Mouse (Mus musculus) kidney, postnatal 25 days (tissue): ENCODE data around the gene Aarsd1.
"Not testable (repeated sequence)": the region's sequence is repeated elsewhere in the genome, so short reads cannot be mapped to it uniquely, and the experiment has no call there.

Experiments
- DNase-seq, 2 experiments: peaks; one replicate each; pipeline ENCODE4 v3.0.0; 2021; ENCODE audit warnings: mixed read lengths in 2 of 2

The Aarsd1 gene

GRCm38 (mm10) chr11:101446860-101447259, 29.4 kb upstream of the Aarsd1 start:
- not testable (repeated sequence) for DNase-seq

DNA sequence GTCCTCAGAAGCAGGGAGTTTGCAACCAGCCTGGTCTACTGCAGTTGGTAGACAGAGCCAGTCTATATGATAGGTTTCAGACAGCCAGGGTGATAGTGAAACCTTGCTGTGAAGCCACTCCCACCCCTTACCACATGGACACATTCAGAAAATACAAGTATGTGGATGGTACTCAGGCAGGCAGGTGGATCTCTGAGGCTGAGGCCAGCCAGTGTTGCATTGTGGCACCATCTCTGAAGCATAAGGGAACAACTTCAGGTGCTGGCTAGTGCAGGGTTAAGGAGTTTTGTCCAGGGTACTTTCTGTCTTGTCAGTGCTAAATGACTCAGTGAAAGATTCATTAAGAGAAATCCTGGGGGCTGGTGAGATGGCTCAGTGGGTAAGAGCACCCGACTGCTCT, 28.9 kb upstream of the Aarsd1 start:
- no peak for DNase-seq

- DNase-seq, result no peak
These were observed 25.3 kb upstream of the Aarsd1 start for GRCm38 (mm10) chr11:101442760-101443159.

DNA sequence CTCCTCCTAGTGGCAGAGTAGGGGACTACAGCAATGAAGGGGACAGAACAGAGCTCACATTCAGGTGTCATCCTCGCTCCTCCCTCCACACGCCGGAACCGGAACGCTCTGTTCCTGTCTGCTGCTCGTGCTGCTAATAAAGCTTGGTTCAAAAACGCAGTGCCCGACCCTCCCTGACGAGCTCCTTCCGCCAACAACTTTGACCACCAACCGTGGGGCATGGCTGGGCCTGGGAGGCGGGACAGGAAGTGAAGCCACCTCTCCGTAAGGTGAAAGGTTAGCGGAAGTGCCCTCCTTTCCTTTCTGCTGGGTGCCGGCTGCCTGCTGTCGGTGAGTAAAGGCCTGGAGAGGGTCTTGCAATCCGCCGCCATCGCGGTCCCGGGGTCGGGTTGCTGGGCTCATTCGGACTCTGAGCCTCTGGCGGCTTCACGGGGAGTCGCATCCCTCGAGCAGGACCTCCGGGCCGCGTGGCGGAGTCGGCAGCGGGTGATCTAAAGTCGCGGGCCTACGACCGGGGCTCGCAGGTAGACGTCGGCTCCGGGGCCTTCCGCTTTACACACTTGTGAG, 24.8 kb upstream of the Aarsd1 start, which contains the start of gene Rpl27:
Rpl27 (plus strand) TSS at position 172 of the 567 bp plus-strand sequence.
- DNase-seq, result peak; percentile 96 to 99

- DNase-seq, result not testable (repeated sequence)
These were observed 24.2 kb upstream of the Aarsd1 start for GRCm38 (mm10) chr11:101441450-101442126.

DNA sequence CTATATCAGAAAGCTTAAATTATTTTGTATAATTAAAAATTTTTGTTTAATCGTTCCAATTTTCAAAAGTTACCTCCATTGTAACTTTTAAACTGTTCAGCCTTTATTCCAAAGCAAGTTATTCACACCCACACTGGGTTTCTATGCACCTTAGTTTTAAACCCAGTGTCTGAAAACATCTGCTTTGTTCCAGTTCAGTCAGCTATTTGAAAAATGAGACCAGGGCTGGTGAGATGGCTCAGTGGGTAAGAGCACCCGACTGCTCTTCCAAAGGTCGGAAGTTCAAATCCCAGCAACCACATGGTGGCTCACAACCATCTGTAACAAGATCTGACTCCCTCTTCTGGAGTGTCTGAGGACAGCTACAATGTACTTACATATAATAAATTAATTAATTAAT, 20.6 kb upstream of the Aarsd1 start:
- not testable (repeated sequence) for DNase-seq

- DNase-seq, result no peak
These were observed 19.5 kb upstream of the Aarsd1 start for GRCm38 (mm10) chr11:101436916-101437315.

DNA sequence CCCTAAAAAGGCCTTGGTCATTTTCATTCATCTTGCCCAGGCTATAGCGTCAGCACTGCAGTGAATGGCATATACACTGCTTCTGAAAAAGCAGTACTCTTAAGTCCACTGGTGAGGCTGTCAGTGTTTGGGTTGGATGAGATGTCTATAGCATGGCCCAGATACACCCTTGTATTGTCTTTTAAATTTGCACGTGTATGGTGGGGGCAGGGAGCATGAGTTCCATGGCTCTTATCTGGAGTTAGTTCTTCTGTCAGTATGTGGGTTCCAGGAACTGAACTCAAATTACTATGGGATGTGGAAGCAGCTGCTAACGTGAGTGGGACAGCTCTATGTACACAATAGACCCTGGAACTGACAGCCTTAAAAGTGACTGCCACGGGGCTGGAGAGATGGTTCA, 18.4 kb upstream of the Aarsd1 start:
- DNase-seq, result no peak

DNA sequence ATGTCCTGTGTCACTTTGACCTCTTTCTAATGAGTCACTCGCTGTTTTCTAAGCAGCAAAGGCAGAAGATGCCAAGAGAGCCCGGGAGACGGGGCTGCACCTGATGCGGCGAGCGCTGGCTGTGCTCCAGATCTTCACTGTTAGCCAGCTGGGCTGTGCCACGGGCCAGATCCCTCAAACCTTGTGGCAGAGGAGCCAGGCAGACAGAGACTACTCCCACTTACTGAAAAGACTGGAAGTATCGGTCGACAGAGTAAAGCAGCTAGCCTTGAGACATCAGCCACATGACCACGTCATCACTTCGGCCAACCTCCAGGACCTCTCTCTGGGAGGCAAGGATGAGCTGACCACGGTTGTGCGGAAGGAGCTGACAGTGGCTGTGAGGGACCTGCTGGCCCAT, 16.0 kb upstream of the Aarsd1 start:
- no peak for DNase-seq

DNA sequence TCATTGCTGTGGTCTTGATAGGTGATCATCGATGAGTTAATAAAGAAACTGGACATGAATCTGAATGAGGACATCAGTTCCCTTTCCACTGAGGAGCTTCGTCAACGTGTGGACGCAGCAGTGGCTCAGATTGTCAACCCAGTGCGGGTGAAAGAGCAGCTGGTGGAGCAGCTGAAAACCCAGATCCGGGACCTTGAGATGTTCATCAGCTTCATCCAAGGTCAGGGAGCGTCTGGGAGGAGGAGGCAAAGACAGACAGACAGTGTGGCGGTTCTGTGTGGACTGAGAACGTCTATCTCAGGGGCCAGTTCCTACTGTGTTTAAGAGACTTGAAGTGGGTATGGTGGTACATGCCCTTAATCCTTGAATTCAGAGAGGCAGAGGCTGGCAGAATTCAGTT, 13.9 kb upstream of the Aarsd1 start:
- no peak for DNase-seq

- DNase-seq, result no peak
These were observed 8.8 kb upstream of the Aarsd1 start for GRCm38 (mm10) chr11:101426165-101426564.

DNA sequence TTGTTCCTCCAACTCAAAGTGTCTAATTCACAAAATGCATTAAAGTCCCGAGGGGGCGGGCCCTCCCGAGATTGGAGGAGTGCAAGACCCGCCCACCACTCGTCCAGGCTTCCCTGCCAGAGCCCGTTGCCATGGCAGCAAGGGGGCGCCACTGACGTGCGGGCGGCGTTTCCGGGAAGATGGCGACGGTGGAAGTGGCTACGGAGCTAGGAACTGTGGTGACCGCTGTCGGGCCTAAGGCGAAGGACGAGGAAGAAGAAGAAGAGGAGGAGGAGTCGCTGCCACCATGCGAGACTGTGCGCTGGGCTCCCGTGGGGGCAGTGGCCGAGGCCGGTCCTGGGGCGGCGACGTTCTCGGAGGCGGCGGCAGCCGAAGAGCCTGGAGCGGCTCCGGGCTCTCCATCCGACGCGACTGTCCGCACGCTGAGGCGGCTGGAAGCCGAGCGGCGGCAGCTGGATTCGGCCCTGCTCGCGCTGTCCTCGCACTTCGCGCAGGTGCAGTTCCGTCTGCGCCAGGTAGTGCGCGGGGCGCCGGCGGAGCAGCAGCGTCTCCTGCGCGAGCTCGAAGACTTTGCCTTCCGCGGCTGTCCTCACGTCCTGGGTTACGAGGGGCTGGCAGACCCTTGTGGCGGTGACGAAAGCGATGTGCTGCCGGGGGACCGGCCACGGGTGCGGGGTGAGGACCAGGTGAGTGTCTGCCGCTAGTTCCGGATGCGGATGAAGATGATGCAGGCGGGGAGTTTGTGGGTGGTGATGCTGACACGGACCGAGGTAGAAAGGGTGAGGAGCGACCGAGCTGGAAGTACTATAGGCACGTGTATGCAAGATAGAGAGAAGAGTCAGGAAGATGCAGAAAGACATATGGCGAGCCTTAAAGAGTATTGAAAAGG, 7.8 kb upstream of the Aarsd1 start, which contains the start of the genes Rundc1 and Ptges3l:
Rundc1 (plus strand) TSS at position 161 of the 889 bp plus-strand sequence.
Ptges3l (minus strand) TSS at position 409 of the 889 bp plus-strand sequence.
- DNase-seq, result peak; percentile 99

DNA sequence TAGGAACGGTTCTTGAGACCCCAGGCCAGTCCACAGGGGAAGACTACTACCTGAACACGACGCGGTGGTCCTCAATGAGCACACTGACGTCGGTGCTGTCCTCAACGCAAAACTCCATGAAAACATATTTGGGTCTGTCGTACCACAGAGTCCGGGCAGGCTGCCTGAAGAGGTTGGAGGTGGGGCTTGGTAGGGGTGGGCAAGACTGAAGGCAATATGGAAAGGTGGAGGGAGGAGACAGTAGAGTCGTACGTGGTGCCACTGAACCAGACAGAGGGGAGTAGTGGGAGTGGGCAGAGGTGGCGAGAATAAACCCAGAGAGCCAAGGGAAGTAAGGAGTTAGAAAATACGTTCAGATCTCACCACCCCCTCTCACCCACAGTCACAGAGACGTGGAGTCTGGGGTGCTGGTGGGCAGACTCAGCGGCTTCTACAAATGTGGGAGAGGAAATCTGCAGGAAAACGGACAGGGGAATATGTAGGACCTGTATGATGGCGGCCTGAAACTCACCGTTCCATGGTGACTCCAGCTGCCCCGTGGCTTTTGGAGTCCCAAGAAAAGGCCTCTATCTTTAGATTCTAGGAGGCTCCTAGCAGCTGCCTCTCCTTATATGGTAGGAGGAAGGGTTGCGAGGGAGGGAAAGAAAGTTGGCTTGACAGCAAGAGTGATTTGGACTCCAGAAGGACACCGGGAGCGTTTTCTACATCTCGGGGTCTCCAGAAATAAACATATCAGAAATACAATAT, 6.9 kb upstream of the Aarsd1 start, which contains the start of gene Gm27029:
Gm27029 (minus strand) TSS at position 692 of the 747 bp plus-strand sequence.
- peak in 1 of 2 experiments; percentile 60 for DNase-seq

DNA sequence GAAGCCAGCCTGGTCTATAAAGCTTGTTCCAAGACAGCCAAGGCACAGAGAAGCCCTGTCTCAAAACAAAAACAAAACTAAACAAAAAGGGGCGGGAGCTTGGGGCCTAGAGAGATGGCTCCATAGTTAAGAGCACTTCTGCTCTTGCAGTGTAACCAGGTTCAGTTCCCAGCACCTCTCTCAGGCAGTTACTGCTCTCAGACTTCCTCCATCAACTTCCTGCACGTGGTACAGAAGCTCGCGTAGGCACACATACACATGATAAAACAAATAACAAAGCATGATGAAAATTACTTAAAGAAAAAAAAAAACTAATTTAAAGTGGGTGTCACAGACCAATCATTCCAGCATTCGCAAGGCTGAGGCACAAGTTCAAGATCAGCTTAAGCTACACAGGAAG, 2.7 kb upstream of the Aarsd1 start:
- no peak for DNase-seq

DNA sequence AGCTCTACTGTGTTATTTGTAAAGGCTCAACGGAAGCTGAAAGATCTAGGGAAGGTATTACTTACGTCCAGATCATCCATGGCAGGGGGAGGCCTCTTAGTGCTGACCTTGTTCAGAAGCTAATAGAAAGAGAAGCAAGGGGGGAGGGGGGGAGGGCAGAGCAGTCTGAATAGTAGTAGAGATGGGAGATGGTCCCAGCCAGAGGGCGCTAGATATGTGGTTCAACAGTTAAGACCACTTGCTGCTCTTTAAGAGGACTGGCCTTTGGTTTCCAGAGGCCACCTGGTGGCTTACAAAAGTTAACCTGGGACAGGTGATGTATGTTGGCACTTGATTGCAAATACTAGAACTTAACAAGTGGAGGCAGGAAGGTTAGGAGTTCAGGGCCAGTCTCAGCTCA, 2.2 kb upstream of the Aarsd1 start:
- peak; percentile 35 to 45 for DNase-seq

GRCm38 (mm10) chr11:101418991-101419390, 1.6 kb upstream of the Aarsd1 start:
- DNase-seq, result no peak

DNA sequence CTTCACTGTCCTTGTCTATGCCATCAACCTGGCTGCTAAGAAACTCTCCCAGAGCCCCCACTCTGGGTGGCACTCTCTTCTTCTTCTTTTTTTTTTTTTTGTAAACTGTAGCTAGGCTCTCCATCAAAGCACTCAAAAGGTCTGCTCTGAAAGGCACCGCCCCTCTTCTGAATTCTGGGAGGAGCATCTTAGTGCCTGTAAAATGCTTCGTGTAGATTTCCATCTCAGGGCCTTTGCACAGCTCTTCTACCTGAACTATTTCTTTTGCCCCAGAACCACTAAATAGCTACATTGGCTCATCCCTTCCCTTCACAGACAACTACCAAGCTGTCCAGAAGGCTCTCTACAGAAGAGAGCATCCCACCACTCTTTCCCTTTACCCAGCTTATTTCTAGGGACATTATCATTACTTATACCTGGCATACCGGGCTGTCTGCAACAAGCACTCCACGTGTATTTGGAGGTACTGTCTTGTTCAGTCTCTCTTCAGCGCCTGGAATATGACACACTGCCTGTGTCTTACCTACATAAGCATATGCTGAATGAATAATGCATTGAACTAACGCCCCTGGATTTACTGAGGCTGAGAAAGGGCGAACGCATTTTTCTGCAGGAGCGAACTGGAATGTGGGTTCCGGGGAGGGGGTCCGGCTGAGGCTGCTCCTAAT, 848 bp downstream of the Aarsd1 start:
- no peak for DNase-seq

GRCm38 (mm10) chr11:101415306-101415705, 2.1 kb downstream of the Aarsd1 start:
- no peak for DNase-seq

GRCm38 (mm10) chr11:101395110-101395509, 22.3 kb downstream of the Aarsd1 start:
- DNase-seq, result peak; percentile 89 to 90

GRCm38 (mm10) chr11:101381817-101382216, 35.6 kb downstream of the Aarsd1 start:
- no peak for DNase-seq

DNA sequence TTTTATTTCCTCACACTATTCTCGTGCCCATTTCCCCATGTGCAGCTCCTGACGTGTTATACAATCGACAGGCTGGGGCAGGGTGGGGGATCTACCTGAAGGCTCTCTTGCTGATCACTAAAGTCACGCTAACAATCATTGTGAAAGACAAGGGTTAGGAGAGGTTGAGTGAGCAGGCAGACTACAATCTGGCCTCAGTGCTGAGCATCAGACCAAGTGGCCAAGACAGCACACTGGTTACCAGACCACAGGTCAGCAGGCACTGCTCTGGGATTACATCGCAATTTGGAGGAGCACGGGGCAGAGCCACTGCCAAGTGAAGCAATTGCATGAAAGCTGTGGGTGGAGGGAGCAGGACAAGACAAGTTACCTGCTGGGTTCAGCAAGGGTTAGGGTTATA, 38.5 kb downstream of the Aarsd1 start:
- DNase-seq, result peak; percentile 38 to 81

- DNase-seq, result peak in 1 of 2 experiments; percentile 65
These were observed 39.2 kb downstream of the Aarsd1 start for GRCm38 (mm10) chr11:101378196-101378595.
